Mouse (Mus musculus): Measurements from ENCODE around the gene Usp47.

- TF ChIP-seq TAL1 (IDR thresholded peaks at IDR 0.05; ENCODE audit: low read length) (no peak), ELF1 (IDR thresholded peaks at IDR 0.05; ENCODE audit: low read depth, low read length) (no peak), GATA1 (IDR thresholded peaks at IDR 0.05; ENCODE audit: low read depth, low read length) (no peak), BHLHE40 (IDR thresholded peaks at IDR 0.05; ENCODE audit: borderline replicate concordance, low read depth, low read length) (no peak), TCF12 (IDR thresholded peaks at IDR 0.05; ENCODE audit: low read depth, low read length) (no peak), ZKSCAN1 (IDR thresholded peaks at IDR 0.05; ENCODE audit: low read depth, low read length) (no peak), POLR2A (IDR thresholded peaks at IDR 0.05; ENCODE audit: control insufficient read depth in 1 of 2, insufficient read depth in 1 of 2, low read depth in 1 of 2, low read length in 2 of 2, poor library complexity in 1 of 2) (no peak), CHD2 (IDR thresholded peaks at IDR 0.05; ENCODE audit: low read length) (no peak), CTCF (IDR thresholded peaks at IDR 0.05 in 2 of 3, conservative IDR thresholded peaks at IDR 0.05 in 1 of 3; ENCODE audit: control insufficient read depth in 1 of 3, insufficient read depth in 1 of 3, low read depth in 2 of 3, low read length in 3 of 3, poor library complexity in 1 of 3, severe bottlenecking in 1 of 3) (no peak), MXI1 (IDR thresholded peaks at IDR 0.05; ENCODE audit: low read depth, low read length) (no peak), CHD1 (IDR thresholded peaks at IDR 0.05; ENCODE audit: low read depth, low read length) (no peak), MAX (IDR thresholded peaks at IDR 0.05; ENCODE audit: low read length) (no peak), POLR2AphosphoS2 (IDR thresholded peaks at IDR 0.05; ENCODE audit: low read length) (no peak)
Measured at GRCm38 (mm10) chr7:112055901-112056625, 32.8 kb downstream of the Usp47 start.

Data from MEL (cell line).